Mouse (Mus musculus): ENCODE data around the gene Tvp23b. TPM values are rescaled to one million over a fixed set of nuclear protein-coding genes. Genes with fewer than 3 reads are reported as not detected.
A peak's percentile ranks its signal among the peaks of the same experiment; 100 is the strongest.

Tvp23b gene
- 3.3 and 5.5 TPM in 2 replicates for polyA plus RNA-seq (2012; rRNA removed)

DNA sequence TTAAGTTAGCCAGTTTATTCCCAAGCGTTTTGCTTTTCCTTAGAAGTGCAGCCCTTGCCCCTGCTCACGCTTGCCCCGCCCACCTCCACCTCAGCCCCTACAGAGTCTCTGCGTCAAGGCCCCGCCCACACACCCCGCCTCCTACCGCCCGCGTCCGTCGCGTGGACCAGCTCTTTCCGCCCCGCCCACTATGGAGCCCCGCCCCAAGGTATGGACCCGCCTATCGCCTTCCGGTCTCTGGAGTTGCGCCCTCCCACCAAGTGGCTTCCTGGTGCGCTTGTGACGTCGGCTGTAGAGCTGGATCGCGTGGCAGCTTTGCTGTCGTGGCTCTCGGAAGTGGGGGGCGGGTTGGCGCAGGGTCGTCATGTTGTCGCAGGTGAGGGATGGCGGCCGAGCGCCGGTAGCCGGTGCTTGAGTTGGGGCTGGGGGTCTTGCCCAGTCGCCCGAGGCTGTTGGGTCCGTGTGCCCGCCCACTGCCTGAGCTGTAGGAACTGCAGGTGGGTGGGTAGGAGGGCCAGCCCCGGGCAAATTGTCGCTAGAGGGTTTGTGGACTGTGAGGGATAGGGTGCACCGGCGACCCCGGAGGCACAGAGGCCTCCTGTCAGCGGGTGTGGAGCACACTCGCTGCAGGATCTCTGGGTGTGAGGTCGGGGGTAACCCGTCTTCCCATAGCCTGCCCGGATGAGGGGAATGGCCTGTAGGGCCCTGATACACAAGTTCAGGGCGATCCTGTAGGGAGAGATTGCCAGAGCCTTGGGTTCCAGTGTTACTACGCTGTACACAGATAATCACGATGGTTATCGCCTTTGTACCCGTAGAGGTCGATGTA, at the start of gene Tvp23b:
Gene Tvp23b, plus strand, starts transcription at position 236 of the 829 bp plus-strand sequence.
- TF ChIP-seq CTCF (IDR thresholded peaks at IDR 0.05; ENCODE audit: extremely low read depth, insufficient read length, insufficient replicate concordance, low read depth, low read length): peak; percentile 5; the same call in 1 of the 2 replicates
- TF ChIP-seq POLR2A (IDR thresholded peaks at IDR 0.05; ENCODE audit: low read depth, low read length): peak; percentile 82
- under 1% methylated on average over 55 of the region's 55 CpGs for WGBS
- peaks cover 2% of the 10 kb centered on the region; the same call in 1 of the 2 replicates for H3K4me1 ChIP-seq (ENCODE audit: control insufficient read depth, insufficient read depth, insufficient read length, low read length)
- H3K27ac ChIP-seq (ENCODE audit: insufficient read depth, low read depth, low read length): peak within 1 kb of the TSS; percentile 91
- peak within 1 kb of the TSS; percentile 84 for H3K4me3 ChIP-seq (ENCODE audit: low read depth, low read length)
- H3K36me3 ChIP-seq (ENCODE audit: control insufficient read depth, insufficient read depth, low read length): peaks cover 6% of the 10 kb centered on the region
- H3K27me3 ChIP-seq (ENCODE audit: control insufficient read depth, insufficient read depth, low read length): no peaks in the 10 kb centered on the region

DNA sequence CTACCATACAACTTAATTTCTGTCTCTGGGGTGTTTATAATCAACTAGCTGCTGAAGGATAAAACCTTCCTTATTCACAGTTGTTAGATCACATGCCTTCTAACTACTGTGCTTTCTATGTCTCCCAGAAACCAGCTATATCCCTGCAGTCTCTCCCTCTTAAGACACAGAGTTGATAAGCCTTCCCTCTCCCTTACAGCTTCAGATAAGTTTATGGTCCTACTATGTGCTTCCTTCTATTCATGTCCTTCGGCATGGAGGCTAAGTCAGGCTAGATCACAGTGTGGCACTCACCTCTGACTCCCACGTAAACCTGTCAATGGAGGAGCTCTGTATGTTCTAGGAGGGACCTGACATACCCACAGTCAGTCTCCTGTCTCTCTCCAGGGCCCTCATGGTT, 48.9 kb upstream of the Tvp23b start:
- H3K4me1 ChIP-seq (ENCODE audit: control insufficient read depth, insufficient read depth, insufficient read length, low read length): peaks cover 13% of the 10 kb centered on the region
- 94% methylated on average over 2 of the region's 2 CpGs for WGBS
- no peak overlapping the region for H3K27ac ChIP-seq (ENCODE audit: insufficient read depth, low read depth, low read length)
- H3K36me3 ChIP-seq (ENCODE audit: control insufficient read depth, insufficient read depth, low read length): peaks cover 42% of the 10 kb centered on the region
- TF ChIP-seq POLR2A (IDR thresholded peaks at IDR 0.05; ENCODE audit: low read depth, low read length) (no peak), CTCF (IDR thresholded peaks at IDR 0.05; ENCODE audit: extremely low read depth, insufficient read length, insufficient replicate concordance, low read depth, low read length) (no peak)
- no peak overlapping the region for H3K4me3 ChIP-seq (ENCODE audit: low read depth, low read length)
- no peaks in the 10 kb centered on the region for H3K27me3 ChIP-seq (ENCODE audit: control insufficient read depth, insufficient read depth, low read length)

DNA sequence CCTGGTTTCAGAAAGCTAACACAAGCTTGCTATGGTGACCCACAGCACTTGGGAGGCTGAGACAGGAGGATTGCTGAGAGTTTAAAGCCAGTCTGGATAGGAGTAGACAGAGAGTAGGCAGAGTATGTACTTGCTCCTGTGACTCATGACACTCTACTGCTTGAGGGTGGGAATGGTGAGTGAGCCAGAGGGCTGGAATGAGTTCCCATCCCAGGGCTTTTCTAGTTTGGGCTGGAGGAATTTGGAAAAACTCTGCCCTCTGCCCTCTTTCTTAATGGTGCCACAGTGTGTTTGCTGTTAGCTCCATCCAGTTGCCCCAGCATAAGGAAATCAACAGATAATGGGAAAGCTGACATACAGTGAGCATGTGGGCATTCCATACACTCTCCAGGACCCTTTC, 47.3 kb upstream of the Tvp23b start:
- Histone ChIP-seq H3K27me3 (ENCODE audit: control insufficient read depth, insufficient read depth, low read length) (no peaks in the 10 kb centered on the region), H3K4me3 (ENCODE audit: low read depth, low read length) (no peak overlapping the region), H3K27ac (ENCODE audit: insufficient read depth, low read depth, low read length) (no peak overlapping the region), H3K4me1 (ENCODE audit: control insufficient read depth, insufficient read depth, insufficient read length, low read length) (peaks cover 4% of the 10 kb centered on the region; the same call in 1 of the 2 replicates), H3K36me3 (ENCODE audit: control insufficient read depth, insufficient read depth, low read length) (peaks cover 52% of the 10 kb centered on the region)
- TF ChIP-seq POLR2A (IDR thresholded peaks at IDR 0.05; ENCODE audit: low read depth, low read length) (no peak), CTCF (IDR thresholded peaks at IDR 0.05; ENCODE audit: extremely low read depth, insufficient read length, insufficient replicate concordance, low read depth, low read length) (no peak)

DNA sequence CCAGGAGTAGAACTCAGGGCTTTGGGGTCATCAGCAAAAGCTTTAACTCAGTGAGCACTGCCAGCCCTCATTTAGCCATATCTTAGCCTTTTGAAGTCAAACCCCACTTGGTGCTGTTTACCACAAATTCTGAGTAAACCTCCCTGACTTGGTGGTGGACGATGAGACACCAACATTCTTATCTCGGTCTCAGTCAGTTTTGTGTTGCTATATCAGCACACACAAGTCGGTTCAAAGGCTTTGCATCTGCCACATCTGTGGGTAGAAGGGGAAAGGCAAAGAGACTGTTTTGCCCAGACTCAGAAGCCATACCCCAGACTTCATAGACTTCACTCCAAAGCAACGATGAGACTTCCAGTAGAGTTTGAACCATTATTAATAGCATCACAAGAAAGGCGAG, 34.7 kb upstream of the Tvp23b start:
- H3K27ac ChIP-seq (ENCODE audit: insufficient read depth, low read depth, low read length): no peak overlapping the region
- peaks cover 25% of the 10 kb centered on the region for H3K36me3 ChIP-seq (ENCODE audit: control insufficient read depth, insufficient read depth, low read length)
- TF ChIP-seq CTCF (IDR thresholded peaks at IDR 0.05; ENCODE audit: extremely low read depth, insufficient read length, insufficient replicate concordance, low read depth, low read length): no peak
- TF ChIP-seq POLR2A (IDR thresholded peaks at IDR 0.05; ENCODE audit: low read depth, low read length): no peak
- 73% methylated on average over 5 of the region's 5 CpGs for WGBS
- H3K27me3 ChIP-seq (ENCODE audit: control insufficient read depth, insufficient read depth, low read length): no peaks in the 10 kb centered on the region
- H3K4me1 ChIP-seq (ENCODE audit: control insufficient read depth, insufficient read depth, insufficient read length, low read length): no peaks in the 10 kb centered on the region
- no peak overlapping the region for H3K4me3 ChIP-seq (ENCODE audit: low read depth, low read length)

DNA sequence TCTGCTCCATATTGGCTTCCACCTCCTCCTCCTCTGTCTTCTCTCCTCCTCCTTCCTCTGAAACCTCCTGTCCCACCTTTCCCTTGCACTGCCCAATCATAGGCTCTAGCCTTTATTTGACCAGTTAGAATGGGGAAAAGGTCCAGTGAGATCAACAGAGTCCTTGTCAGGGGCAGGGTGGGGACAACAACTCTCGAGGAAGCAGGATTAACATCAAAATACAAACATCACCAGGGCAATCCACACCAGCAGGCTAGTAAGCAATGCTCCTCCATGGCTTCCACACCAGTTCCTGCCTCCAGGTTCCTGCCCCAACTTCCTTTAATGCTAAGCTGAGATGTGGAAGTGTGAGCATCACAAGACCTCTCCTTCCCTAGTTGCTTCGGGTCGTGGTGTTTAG, 33.5 kb upstream of the Tvp23b start:
- TF ChIP-seq POLR2A (IDR thresholded peaks at IDR 0.05; ENCODE audit: low read depth, low read length): no peak
- TF ChIP-seq CTCF (IDR thresholded peaks at IDR 0.05; ENCODE audit: extremely low read depth, insufficient read length, insufficient replicate concordance, low read depth, low read length): no peak
- peaks cover 16% of the 10 kb centered on the region for H3K36me3 ChIP-seq (ENCODE audit: control insufficient read depth, insufficient read depth, low read length)
- WGBS: 61% methylated on average over 3 of the region's 3 CpGs

DNA sequence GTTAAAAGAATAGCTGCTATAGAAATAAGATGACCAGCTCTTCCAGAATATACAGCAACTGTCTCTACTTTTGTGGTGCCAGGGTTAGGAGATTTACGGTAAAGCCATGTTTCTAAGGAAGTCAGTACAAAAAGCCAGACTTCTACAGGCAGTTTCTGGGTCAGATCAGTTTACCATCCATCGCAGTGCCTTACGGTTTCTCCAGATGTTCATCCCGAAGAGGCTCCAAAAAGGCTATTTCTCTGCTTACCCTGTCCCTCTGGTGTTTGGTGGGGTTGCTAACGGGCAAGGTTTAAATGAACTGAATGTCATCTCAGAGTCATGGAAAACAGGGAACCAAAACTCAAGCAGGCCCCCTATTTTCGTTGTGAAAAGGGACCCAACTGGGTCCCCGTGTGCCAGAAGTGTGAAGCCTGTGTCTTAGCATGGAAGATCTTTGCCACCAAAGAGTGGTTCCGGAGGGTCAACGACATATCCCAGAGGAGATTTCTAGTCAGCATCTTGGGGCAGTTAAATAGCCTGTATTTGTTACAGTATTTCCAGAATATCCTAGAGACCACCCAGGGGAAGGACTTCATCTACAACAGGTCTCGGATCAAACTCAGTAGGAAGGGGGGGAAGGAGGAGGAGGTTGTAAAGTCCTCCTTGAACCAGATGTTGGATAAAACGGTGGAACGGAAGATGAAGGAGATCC, 32.1 kb upstream of the Tvp23b start, which contains the start of gene Fbxw10:
Gene Fbxw10, plus strand, starts transcription at position 109 of the 694 bp plus-strand sequence.
- H3K27ac ChIP-seq (ENCODE audit: insufficient read depth, low read depth, low read length): no peak within 1 kb of the TSS
- peak within 1 kb of the TSS; percentile 5; the same call in 1 of the 2 replicates for H3K4me3 ChIP-seq (ENCODE audit: low read depth, low read length)
- WGBS: 48% methylated on average over 12 of the region's 12 CpGs
- no peaks in the 10 kb centered on the region for H3K27me3 ChIP-seq (ENCODE audit: control insufficient read depth, insufficient read depth, low read length)
- H3K36me3 ChIP-seq (ENCODE audit: control insufficient read depth, insufficient read depth, low read length): peaks cover 4% of the 10 kb centered on the region
- no peak for TF ChIP-seq CTCF (IDR thresholded peaks at IDR 0.05; ENCODE audit: extremely low read depth, insufficient read length, insufficient replicate concordance, low read depth, low read length)
- TF ChIP-seq POLR2A (IDR thresholded peaks at IDR 0.05; ENCODE audit: low read depth, low read length): no peak
- H3K4me1 ChIP-seq (ENCODE audit: control insufficient read depth, insufficient read depth, insufficient read length, low read length): no peaks in the 10 kb centered on the region

More for the DNA sequence above, 33.5 kb upstream of the Tvp23b start:
- H3K27ac ChIP-seq (ENCODE audit: insufficient read depth, low read depth, low read length): no peak overlapping the region
- no peaks in the 10 kb centered on the region for H3K27me3 ChIP-seq (ENCODE audit: control insufficient read depth, insufficient read depth, low read length)
- no peaks in the 10 kb centered on the region for H3K4me1 ChIP-seq (ENCODE audit: control insufficient read depth, insufficient read depth, insufficient read length, low read length)
- H3K4me3 ChIP-seq (ENCODE audit: low read depth, low read length): no peak overlapping the region
